Mouse (Mus musculus) kidney, adult 2 months (tissue): ENCODE data around the gene Hexim2.

Experiments
- CTCF ChIP-seq: fragments of 200-500 bp; conservative IDR thresholded peaks from 2 replicates; pipeline ENCODE4 v1.5.1; 2011; ENCODE audit warnings: low read depth, mild to moderate bottlenecking, control low read depth, low read length, moderate library complexity, mixed read lengths; ENCODE audit not compliant: insufficient read depth, insufficient read length
- POLR2A ChIP-seq: fragments of 200-500 bp; IDR thresholded peaks from one replicate; pipeline ENCODE4 v1.6.1; 2011; ENCODE audit warnings: low read depth, low read length, control low read depth

DNA sequence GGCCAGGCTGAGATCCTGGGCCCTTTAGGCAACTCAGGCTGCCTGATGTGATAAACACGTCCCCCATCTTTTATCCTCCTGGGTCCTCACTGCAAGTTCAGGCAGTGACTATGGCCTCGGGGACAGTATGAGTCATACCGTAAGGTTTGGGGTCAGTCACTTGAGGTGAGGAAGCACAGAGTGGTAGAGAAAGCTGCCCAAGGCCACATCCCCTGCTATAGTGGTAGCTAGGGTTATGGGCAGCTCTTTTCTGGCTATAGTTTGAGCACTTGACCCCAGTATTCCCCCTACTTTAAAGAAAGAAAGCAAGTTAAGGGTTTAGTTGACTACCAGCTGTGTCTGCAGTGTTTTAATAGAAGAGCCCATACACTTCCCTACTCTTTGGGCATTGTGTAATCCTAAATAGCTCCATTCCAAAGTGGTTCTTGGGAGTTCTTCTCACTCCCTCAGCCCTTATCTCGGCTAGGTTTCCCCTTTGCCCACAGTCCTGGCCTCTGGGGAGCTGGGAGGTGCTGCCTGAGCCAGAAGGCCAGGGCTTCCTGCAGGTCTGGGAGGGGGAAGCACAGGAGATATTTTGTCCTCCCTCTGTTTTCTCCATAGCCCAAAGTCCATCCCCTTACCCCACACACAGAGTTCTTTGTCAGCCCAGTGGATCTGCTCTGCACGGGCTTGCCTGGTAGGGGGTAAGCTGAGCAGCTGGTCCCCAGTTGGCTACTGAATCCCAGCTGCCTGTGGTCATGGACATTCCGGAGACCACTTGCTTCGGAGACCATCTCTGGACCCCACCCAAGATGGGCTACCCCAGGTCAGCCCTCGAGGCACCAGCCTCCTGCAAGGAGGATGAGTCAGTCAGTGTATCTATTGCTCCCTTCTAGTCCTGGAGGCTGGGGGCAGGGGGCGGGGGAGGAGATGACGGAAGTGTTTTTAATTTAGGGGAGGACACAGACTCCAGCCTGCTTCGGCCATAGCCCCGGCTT lies 12.4 kb downstream of the Hexim2 start:
- TF ChIP-seq CTCF, result no peak
- no peak for TF ChIP-seq POLR2A
